ENCODE assay signal across 11 mouse cellular contexts in genomic region chr10:34233931-34234745, GRCm38 (mm10). TPM values are rescaled to one million over a fixed set of nuclear protein-coding genes. Genes with fewer than 3 reads are reported as not detected.
DNase-seq lines count a peak whose midpoint lies in the region; ATAC-seq and TF ChIP-seq lines count a peak whose summit lies in the region.
"Had no signal": no experiment of that assay in that cellular context is flagged by ENCODE, and none has a peak within 500 bp of the region (broad histone marks: within the 10 kb centered on the region; RNA-seq: fewer than 3 reads in every experiment).

No protein-coding gene starts in this region.

- H3K9ac ChIP-seq in intestine, postnatal 0 days (ENCODE audit: low read depth, low read length): no peak overlapping the region
- no peak overlapping the region for H3K9ac ChIP-seq in intestine, embryonic 15.5 days
- no peak overlapping the region for H3K9ac ChIP-seq in MEL (ENCODE audit: control insufficient read depth, low read depth, low read length, poor library complexity, severe bottlenecking)
- H3K9ac ChIP-seq: hindbrain, embryonic 15.5 days had no signal

- no peaks in the 10 kb centered on the region for H3K27me3 ChIP-seq in intestine, postnatal 0 days (replicated peaks; ENCODE audit: control insufficient read depth, insufficient read depth, low read length)
- H3K27me3 ChIP-seq in intestine, embryonic 15.5 days (replicated peaks): no peaks in the 10 kb centered on the region
- no peaks in the 10 kb centered on the region; a peak in 1 of 4 replicates for H3K27me3 ChIP-seq in MEL (ENCODE audit: control insufficient read depth in 1 of 2, insufficient read depth in 2 of 2, low read length in 2 of 2)
- H3K27me3 ChIP-seq in embryonic facial prominence, embryonic 10.5 days (replicated peaks; ENCODE audit: low read depth, poor library complexity, severe bottlenecking): no peaks in the 10 kb centered on the region
- H3K27me3 ChIP-seq: hindbrain, embryonic 15.5 days had no signal

- H3K4me2 ChIP-seq in intestine, postnatal 0 days (replicated peaks; ENCODE audit: low read depth): no peak overlapping the region
- H3K4me2 ChIP-seq in intestine, embryonic 15.5 days (replicated peaks): no peak overlapping the region
- H3K4me2 ChIP-seq: hindbrain, embryonic 15.5 days had no signal

- H3K36me3 ChIP-seq in intestine, postnatal 0 days (ENCODE audit: control insufficient read depth, insufficient read depth): no peaks in the 10 kb centered on the region
- no peaks in the 10 kb centered on the region for H3K36me3 ChIP-seq in intestine, embryonic 15.5 days
- H3K36me3 ChIP-seq in MEL (ENCODE audit: control insufficient read depth in 1 of 2, insufficient read depth in 2 of 2, low read length in 2 of 2): no peaks in the 10 kb centered on the region
- no peaks in the 10 kb centered on the region for H3K36me3 ChIP-seq in embryonic facial prominence, embryonic 10.5 days (replicated peaks)
- H3K36me3 ChIP-seq: hindbrain, embryonic 15.5 days had no signal

- H3K27ac ChIP-seq in intestine, postnatal 0 days (ENCODE audit: low read depth, low read length): no peak overlapping the region
- H3K27ac ChIP-seq in intestine, embryonic 15.5 days: no peak overlapping the region
- no peak overlapping the region for H3K27ac ChIP-seq in MEL (ENCODE audit: control insufficient read depth, low read depth, low read length)
- H3K27ac ChIP-seq in embryonic facial prominence, embryonic 10.5 days (replicated peaks): no peak overlapping the region
- H3K27ac ChIP-seq: hindbrain, embryonic 15.5 days had no signal

- H3K4me1 ChIP-seq in intestine, postnatal 0 days (replicated peaks; ENCODE audit: control insufficient read depth, insufficient read depth, low read length): no peaks in the 10 kb centered on the region
- H3K4me1 ChIP-seq in intestine, embryonic 15.5 days (replicated peaks): no peaks in the 10 kb centered on the region
- no peaks in the 10 kb centered on the region for H3K4me1 ChIP-seq in MEL (ENCODE audit: control insufficient read depth in 1 of 2, insufficient read depth in 2 of 2, low read length in 2 of 2)
- H3K4me1 ChIP-seq in embryonic facial prominence, embryonic 10.5 days: peaks cover 22% of the 10 kb centered on the region
- H3K4me1 ChIP-seq: hindbrain, embryonic 15.5 days had no signal

- no peak overlapping the region for H3K4me3 ChIP-seq in intestine, postnatal 0 days (ENCODE audit: low read depth, low read length)
- H3K4me3 ChIP-seq in intestine, embryonic 15.5 days (replicated peaks): no peak overlapping the region
- no peak overlapping the region for H3K4me3 ChIP-seq in MEL (ENCODE audit: control insufficient read depth in 1 of 2, insufficient read depth in 1 of 2, low read depth in 2 of 2, low read length in 2 of 2)
- H3K4me3 ChIP-seq in embryonic facial prominence, embryonic 10.5 days: no peak overlapping the region
- H3K4me3 ChIP-seq: hindbrain, embryonic 15.5 days had no signal

- TF ChIP-seq CTCF in intestine, postnatal 0 days (IDR thresholded peaks at IDR 0.05; ENCODE audit: low read depth): peak; percentile 68
- no peak for TF ChIP-seq CTCF in MEL (IDR thresholded peaks at IDR 0.05 in 2 of 3, conservative IDR thresholded peaks at IDR 0.05 in 1 of 3; ENCODE audit: control insufficient read depth in 1 of 3, insufficient read depth in 1 of 3, low read depth in 2 of 3, low read length in 3 of 3, poor library complexity in 1 of 3, severe bottlenecking in 1 of 3)

- TF ChIP-seq RAD21 in MEL (IDR thresholded peaks at IDR 0.05; ENCODE audit: low read depth, low read length): peak; percentile 2

- WGBS in intestine, postnatal 0 days: 31% methylated on average over 2 of the region's 2 CpGs
- WGBS in intestine, embryonic 15.5 days: 23% methylated on average over 2 of the region's 2 CpGs
- 20% methylated on average over 2 of the region's 2 CpGs for WGBS in embryonic facial prominence, embryonic 10.5 days

- H3K9me3 ChIP-seq in intestine, postnatal 0 days (ENCODE audit: control insufficient read depth): no peaks in the 10 kb centered on the region
- H3K9me3 ChIP-seq in intestine, embryonic 15.5 days: no peaks in the 10 kb centered on the region
- H3K9me3 ChIP-seq in MEL (replicated peaks; ENCODE audit: insufficient read depth, low read length): no peaks in the 10 kb centered on the region
- no peaks in the 10 kb centered on the region for H3K9me3 ChIP-seq in embryonic facial prominence, embryonic 10.5 days
- H3K9me3 ChIP-seq: hindbrain, embryonic 15.5 days had no signal

- peak; percentile 29 for DNase-seq in A20 (ENCODE audit: low read depth, low spot score)
- no peak for DNase-seq in MEL (ENCODE audit: low read depth, low spot score)
- peak; percentile 11 for DNase-seq in embryonic facial prominence, embryonic 10.5 days (ENCODE audit: low spot score)
- no peak for DNase-seq in right cerebral cortex, postnatal 14 days
- DNase-seq in frontal cortex, postnatal 14 days (ENCODE audit: low spot score in 2 of 2): no peak
- no peak for DNase-seq in heart, adult 9 months (ENCODE audit: low spot score in 2 of 2)
- DNase-seq: cerebellum, postnatal 25 days; thymus, adult 18-20 months had no signal

- no peak for TF ChIP-seq EP300 in MEL (IDR thresholded peaks at IDR 0.05; ENCODE audit: low read depth in 1 of 2, low read length in 2 of 2)

- no peak for ATAC-seq in intestine, postnatal 0 days
- ATAC-seq in intestine, embryonic 15.5 days: no peak

- TF ChIP-seq POLR2A in MEL (IDR thresholded peaks at IDR 0.05; ENCODE audit: control insufficient read depth in 1 of 2, insufficient read depth in 1 of 2, low read depth in 1 of 2, low read length in 2 of 2, poor library complexity in 1 of 2): no peak

- no peaks in the 10 kb centered on the region for H3K79me2 ChIP-seq in MEL (ENCODE audit: control insufficient read depth, insufficient read depth, low read length, poor library complexity)

TF ChIP-seq in MEL, 35 proteins besides CTCF, POLR2A, EP300 and RAD21:
- TF ChIP-seq CHD2 (IDR thresholded peaks at IDR 0.05; ENCODE audit: low read length) (no peak), SIN3A (IDR thresholded peaks at IDR 0.05; ENCODE audit: low read length) (no peak), NRF1 (IDR thresholded peaks at IDR 0.05; ENCODE audit: insufficient read depth, low read depth, low read length, poor library complexity, severe bottlenecking) (no peak), CHD1 (IDR thresholded peaks at IDR 0.05; ENCODE audit: low read depth, low read length) (no peak), POLR2AphosphoS2 (IDR thresholded peaks at IDR 0.05; ENCODE audit: low read length) (no peak), GABPA (IDR thresholded peaks at IDR 0.05; ENCODE audit: low read depth, low read length) (no peak), ZNF384 (IDR thresholded peaks at IDR 0.05; ENCODE audit: low read depth, low read length) (no peak), USF2 (IDR thresholded peaks at IDR 0.05; ENCODE audit: borderline replicate concordance in 1 of 2, insufficient read depth in 1 of 2, low read depth in 1 of 2, low read length in 2 of 2) (no peak), MAZ (IDR thresholded peaks at IDR 0.05; ENCODE audit: low read depth, low read length) (no peak)

RNA-seq across cellular contexts. Expression of gene Dse, which starts 26.6 kb away (rescaled TPM):
- 5.8 and 6.3 TPM in 2 replicates for polyA plus RNA-seq in intestine, postnatal 0 days (2015; fragmentation: Nextera tagmentation; extraction: Ambion mirVana)
- 15.8 and 18.3 TPM in 2 replicates for polyA plus RNA-seq in intestine, embryonic 15.5 days (2015; fragmentation: Nextera tagmentation; extraction: Ambion mirVana)
- not detected in 2 replicates for total RNA-seq in MEL (2012; rRNA removed)
- polyA plus RNA-seq in MEL (2012; ENCODE audit: insufficient read depth in 1 of 2, insufficient read length in 2 of 2, low read depth in 1 of 2, low replicate concordance in 2 of 2, missing spikeins in 1 of 2): not detected
- polyA plus RNA-seq in embryonic facial prominence, embryonic 10.5 days (2016; fragmentation: Nextera tagmentation; extraction: Ambion mirVana): 29.1 and 33.6 TPM in 2 replicates

RNA-seq across cellular contexts. Expression of gene Tspyl1, which starts 47.9 kb away (rescaled TPM):
- polyA plus RNA-seq in intestine, postnatal 0 days (2015; fragmentation: Nextera tagmentation; extraction: Ambion mirVana): 45.7 and 48.3 TPM in 2 replicates
- polyA plus RNA-seq in intestine, embryonic 15.5 days (2015; fragmentation: Nextera tagmentation; extraction: Ambion mirVana): 62.2 and 67.2 TPM in 2 replicates
- 10.4 and 10.8 TPM in 2 replicates for total RNA-seq in MEL (2012; rRNA removed)
- 10 to 100 TPM in 1 of 2 experiments, not detected in 1; 16.3 TPM for polyA plus RNA-seq in MEL (2012; ENCODE audit: insufficient read depth in 1 of 2, insufficient read length in 2 of 2, low read depth in 1 of 2, low replicate concordance in 2 of 2, missing spikeins in 1 of 2)
- 67.9 and 70.5 TPM in 2 replicates for polyA plus RNA-seq in embryonic facial prominence, embryonic 10.5 days (2016; fragmentation: Nextera tagmentation; extraction: Ambion mirVana)

Comparison
In these comparisons a context has a peak if more than half of its experiments do, and no peak if none do; other contexts are left out.
1. DNase-seq: peak in A20 (single experiment) and embryonic facial prominence, embryonic 10.5 days (single experiment); none in MEL (single experiment), right cerebral cortex, postnatal 14 days (single experiment), frontal cortex, postnatal 14 days (0 of 2) and heart, adult 9 months (0 of 2).